Mouse (Mus musculus) ES-Bruce4 (cell line): Measurements from ENCODE around the gene Tmc6.

Source experiments
- CTCF ChIP-seq: IDR thresholded peaks from one replicate; pipeline ENCODE4 v1.8.1; 2011; ENCODE audit warnings: low read depth, low read length
- EP300 ChIP-seq: IDR thresholded peaks from 2 replicates; pipeline ENCODE4 v1.6.1; 2011; ENCODE audit warnings: low read depth, low read length; ENCODE audit not compliant: insufficient read depth
- POLR2A ChIP-seq: IDR thresholded peaks from one replicate; pipeline ENCODE4 v1.8.1; 2011; ENCODE audit warnings: low read length; ENCODE audit not compliant: insufficient read depth

DNA sequence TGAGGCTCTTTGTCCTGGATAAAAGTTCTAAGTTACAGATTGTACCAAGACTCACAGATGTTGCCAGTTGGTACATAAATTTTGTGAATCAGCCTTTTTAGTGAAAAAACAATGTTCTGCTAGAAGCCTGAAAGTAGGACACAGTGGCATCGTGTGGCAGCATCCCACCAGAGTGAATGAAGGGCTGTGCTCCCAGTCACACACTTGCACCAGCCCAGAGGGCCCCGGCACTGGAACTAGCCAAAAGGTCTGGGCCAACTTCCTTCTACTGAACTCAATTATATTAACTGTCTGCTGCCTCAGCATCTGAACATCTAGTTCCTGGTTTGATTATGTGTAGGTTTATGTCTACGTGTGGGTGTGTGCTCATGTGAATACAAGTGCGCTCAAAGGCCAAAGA, 55.0 kb downstream of the Tmc6 start:
- no peak for TF ChIP-seq POLR2A
- no peak for TF ChIP-seq EP300
- no peak for TF ChIP-seq CTCF
